Mouse (Mus musculus) left cerebral cortex, adult 8-10 months (tissue): Measurements from ENCODE around the gene Fam229a. TPM values are rescaled to one million over a fixed set of nuclear protein-coding genes. Genes with fewer than 3 reads are reported as not detected.
A peak's percentile ranks its signal among the peaks of the same experiment; 100 is the strongest.

ENCODE experiments used
- DNase-seq, 2 experiments: peaks; one replicate each; pipeline ENCODE4 v3.0.0; 2022; ENCODE audit warnings: low spot score in 2 of 2
- total RNA-seq, 4 experiments: library from RNA; stranded (reverse); gene quantifications; 2 replicates each; pipeline ENCODE4 v1.2.4; 2022

Gene Fam229a
- total RNA-seq, 4 experiments from 2014 or later = not detected

- DNase-seq = peak in 1 of 2 experiments; percentile 52
Observed at GRCm38 (mm10) chr4:129495672-129496562, 4.9 kb downstream of the Fam229a start.

GRCm38 (mm10) chr4:129496631-129497030 is 5.6 kb downstream of the Fam229a start:
- no peak for DNase-seq

- no peak for DNase-seq
Observed at GRCm38 (mm10) chr4:129498941-129499340, 8.0 kb downstream of the Fam229a start.

GRCm38 (mm10) chr4:129500017-129500416 is 9.0 kb downstream of the Fam229a start:
- no peak for DNase-seq

GRCm38 (mm10) chr4:129500607-129501566 is 9.9 kb downstream of the Fam229a start:
- peak; percentile 36 to 42 for DNase-seq

- no peak for DNase-seq
Observed at GRCm38 (mm10) chr4:129502327-129502888, 11.4 kb downstream of the Fam229a start.

- no peak for DNase-seq
Observed at GRCm38 (mm10) chr4:129502901-129503444, 12.0 kb downstream of the Fam229a start.

- DNase-seq = no peak
Observed at GRCm38 (mm10) chr4:129505511-129505910, 14.5 kb downstream of the Fam229a start.

- DNase-seq = no peak
Observed at GRCm38 (mm10) chr4:129507434-129508236, 16.6 kb downstream of the Fam229a start.

- no peak for DNase-seq
Observed at GRCm38 (mm10) chr4:129508237-129508515, 17.2 kb downstream of the Fam229a start.

GRCm38 (mm10) chr4:129508834-129509600 is 18.0 kb downstream of the Fam229a start:
- no peak for DNase-seq

GRCm38 (mm10) chr4:129509650-129510049 is 18.7 kb downstream of the Fam229a start:
- DNase-seq = no peak

- DNase-seq = no peak
Observed at GRCm38 (mm10) chr4:129510723-129511412, 19.9 kb downstream of the Fam229a start.

- DNase-seq = no peak
Observed at GRCm38 (mm10) chr4:129511413-129512096, 20.6 kb downstream of the Fam229a start.

- DNase-seq = peak in 1 of 2 experiments; percentile 65
Observed at GRCm38 (mm10) chr4:129513086-129513767, 22.2 kb downstream of the Fam229a start, which contains the start of gene Marcksl1. Marcksl1 (plus strand) TSS chr4:129513581.

GRCm38 (mm10) chr4:129513891-129514290 is 22.9 kb downstream of the Fam229a start:
- DNase-seq = no peak

- DNase-seq = no peak
Observed at GRCm38 (mm10) chr4:129514300-129514898, 23.4 kb downstream of the Fam229a start.

- no peak for DNase-seq
Observed at GRCm38 (mm10) chr4:129516925-129517324, 25.9 kb downstream of the Fam229a start.
